Mouse (Mus musculus) spleen, postnatal 10 days (tissue): ENCODE data around the gene Cfap61.

ENCODE experiments used
- DNase-seq, 2 experiments: peaks; one replicate each; pipeline ENCODE4 v3.0.0; 2021 to 2022; ENCODE audit warnings: low spot score in 2 of 2

Cfap61 gene

DNA sequence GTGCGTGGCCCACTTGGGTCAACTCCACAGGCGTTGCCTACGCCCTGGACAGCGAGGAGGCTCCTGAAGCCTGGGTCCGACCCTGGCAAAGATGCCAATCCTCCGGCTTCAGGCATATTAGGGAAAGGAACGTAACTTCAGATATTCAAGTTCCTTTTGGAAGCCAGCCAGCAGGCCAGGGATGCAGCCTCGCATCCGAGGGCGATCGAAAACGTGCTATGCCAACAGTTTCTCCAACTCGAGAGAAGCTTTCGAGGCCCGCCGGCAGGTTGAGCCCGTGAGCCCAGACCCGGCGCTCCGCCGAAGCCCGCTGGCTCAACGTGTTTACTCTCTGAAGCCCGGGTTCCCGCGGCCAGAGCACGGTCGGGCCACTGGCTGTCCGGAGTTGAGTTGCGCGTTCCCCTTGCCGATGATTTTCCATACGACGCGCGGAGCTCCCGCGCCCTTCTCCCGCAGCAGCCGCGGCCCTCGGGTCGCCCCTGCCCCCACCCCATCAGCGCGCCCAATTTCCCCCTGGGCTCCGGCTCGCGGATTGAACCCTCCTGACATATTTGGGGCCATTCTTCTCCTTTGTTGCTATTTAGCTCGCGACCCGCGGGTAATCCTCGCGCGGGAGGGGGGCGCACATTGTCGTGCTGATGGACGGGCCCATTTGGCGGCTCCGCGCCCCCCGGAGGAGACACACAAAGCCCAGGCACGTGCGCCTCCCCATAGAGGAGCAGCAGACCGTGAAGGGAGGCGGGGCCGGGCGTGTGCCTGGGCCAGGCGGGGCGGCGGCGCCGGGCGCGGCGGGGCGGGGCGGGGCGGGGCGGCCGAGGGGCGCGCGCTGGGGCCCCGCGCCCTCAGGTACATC, 286.7 kb downstream of the Cfap61 start, which contains the start of gene Insm1:
Insm1 (plus strand) TSS at position 846 of the 853 bp plus-strand sequence.
- DNase-seq = peak; percentile 9 to 48

DNA sequence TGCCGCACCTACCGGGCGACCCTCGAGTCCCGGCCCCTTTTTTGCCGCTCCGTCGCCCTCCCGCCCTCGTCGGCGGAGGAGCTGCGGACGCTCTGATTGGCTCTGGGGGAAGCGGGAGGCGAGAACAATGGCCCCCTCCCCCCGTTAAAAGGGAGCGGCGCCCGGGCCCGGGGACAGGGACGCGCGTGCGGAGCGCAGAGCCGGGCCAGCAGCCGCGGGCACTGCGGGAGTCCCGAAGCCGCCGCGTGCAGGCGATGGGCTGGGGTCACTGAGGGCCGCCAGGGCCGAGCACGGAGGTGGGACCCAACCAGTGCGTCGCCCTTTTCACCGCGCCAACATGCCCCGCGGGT, 287.3 kb downstream of the Cfap61 start:
- DNase-seq = peak; percentile 12 to 17

DNA sequence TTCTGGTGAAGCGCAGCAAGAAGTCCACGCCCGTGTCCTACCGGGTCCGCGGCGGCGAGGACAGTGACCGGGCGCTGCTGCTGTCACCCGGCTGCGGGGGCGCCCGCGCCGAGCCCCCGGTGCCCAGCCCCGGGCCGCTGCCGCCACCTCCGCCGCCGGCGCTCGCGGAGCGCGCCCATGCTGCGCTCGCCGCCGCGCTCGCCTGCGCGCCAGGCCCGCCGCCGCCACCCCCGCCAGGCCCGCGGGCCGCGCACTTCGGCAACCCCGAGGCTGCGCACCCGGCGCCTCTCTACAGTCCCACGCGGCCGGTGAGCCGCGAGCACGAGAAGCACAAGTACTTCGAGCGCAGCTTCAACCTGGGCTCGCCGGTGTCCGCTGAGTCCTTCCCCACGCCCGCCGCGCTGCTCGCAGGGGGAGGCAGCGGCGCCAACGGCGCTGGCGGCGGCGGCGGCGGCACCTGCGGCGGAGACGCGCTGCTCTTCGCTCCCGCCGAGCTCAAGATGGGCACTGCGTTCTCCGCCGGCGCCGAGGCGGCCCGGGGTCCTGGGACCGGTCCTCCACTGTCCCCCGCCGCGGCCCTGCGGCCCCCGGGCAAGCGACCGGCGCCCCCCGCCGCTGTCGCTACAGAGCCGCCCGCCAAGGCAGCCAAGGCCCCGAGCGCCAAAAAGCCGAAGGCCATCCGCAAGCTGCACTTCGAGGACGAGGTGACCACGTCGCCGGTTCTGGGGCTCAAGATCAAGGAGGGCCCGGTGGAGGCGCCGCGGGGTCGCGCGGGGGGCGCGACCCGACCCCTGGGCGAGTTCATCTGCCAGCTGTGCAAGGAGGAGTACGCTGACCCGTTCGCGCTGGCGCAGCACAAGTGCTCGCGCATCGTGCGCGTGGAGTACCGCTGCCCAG, 287.9 kb downstream of the Cfap61 start:
- DNase-seq = peak; percentile 21 to 22

DNA sequence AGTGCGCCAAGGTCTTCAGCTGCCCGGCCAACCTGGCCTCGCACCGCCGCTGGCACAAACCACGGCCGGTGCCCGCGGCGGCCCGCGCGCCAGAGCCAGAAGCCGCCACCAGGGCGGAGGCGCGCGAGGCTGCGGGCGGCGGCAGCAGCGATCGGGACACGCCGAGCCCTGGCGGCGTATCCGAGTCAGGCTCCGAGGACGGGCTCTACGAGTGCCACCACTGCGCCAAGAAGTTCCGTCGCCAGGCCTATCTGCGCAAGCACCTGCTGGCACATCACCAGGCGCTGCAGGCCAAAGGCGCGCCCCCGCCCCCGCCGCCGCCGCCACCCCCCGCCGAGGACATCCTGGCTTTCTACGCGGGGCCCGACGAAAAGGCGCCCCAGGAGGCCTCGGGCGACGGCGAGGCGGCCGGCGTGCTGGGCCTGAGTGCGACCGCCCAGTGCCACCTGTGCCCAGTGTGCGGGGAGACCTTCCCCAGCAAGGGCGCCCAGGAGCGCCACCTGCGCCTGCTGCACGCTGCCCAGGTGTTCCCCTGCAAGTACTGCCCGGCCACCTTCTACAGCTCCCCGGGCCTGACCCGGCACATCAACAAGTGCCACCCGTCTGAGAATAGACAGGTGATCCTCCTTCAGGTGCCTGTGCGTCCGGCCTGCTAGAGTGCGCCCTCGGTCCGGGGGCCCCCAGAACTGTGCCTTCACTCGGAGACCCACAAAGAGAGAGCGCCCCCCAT, 288.8 kb downstream of the Cfap61 start:
- DNase-seq = peak in 1 of 2 experiments; percentile 20

DNA sequence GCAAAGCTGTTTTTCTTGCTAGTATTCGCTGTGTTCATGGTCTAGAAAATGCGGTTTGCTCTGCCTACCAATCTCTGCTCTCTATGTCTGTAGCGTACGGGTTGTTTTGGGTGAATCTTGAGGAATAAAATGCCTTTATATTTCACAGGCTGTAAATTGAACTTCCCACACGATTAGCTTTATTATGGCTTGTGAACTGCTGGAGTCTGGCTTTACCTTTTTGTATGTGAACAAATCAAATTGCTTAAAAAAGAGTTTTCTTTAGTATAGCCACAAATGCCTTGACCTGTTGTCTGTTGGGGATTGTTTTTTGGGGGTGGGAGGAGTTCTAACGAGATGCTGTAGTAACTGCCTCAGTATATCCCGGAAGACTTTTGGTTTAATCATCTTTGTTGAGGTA, 289.6 kb downstream of the Cfap61 start:
- DNase-seq = no peak

DNA sequence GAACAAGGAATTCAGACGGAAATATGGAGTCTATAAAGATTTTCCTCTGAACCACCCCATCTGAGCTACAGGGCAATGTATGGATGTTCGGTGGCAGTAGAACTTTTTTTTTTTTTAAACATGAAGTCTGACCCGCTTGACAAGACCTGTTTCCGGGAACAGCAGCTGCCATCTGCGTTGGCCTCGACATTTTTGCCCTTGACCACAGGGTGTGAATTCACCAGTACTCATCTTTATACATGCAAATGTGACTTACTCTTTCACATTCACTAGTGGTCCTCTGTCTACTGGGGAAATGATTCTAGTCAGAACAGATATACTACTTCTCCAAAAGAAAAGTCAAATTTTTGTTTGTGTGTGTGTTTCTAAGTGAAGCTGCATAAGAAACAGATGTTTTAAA, 291.2 kb downstream of the Cfap61 start:
- no peak for DNase-seq

DNA sequence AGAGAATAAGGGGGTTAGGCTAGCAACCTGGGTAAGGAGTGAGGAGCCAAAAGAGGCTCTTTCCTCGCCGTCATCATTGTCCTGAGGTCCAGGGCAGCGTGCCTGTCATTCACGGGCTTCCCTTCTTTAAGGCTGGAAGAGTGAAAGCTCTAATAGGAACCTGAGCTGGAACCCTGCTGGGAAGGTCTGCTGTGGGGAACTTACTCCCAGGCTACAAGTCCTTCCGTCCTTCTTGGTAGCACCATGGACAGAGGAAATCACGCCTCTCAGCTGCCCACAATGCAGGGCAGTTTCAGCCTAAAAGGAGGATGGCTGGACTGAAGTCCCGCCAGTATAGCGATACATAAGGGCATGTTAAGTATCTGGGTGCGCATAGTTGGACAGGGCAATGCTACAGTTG, 291.9 kb downstream of the Cfap61 start:
- DNase-seq = no peak

DNA sequence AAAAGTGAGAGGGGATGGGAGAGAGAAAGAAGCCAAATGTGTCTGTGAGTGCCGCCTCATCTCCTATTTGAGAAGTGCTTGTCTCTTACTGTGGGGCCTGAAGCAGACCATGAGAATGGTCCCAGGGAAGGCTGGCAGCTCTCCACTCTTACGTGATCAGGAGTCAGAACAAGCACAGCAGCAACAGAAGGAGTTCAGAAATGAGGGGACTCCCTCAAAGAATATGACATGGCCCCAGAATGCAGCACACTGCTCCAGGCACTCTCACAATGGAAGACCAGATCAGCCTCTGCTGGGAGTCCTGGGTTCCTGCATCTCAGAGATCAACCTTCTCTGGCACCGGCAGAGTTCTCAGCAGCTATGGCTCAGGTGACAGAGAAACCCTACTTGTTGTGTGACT, 293.1 kb downstream of the Cfap61 start:
- DNase-seq = no peak

DNA sequence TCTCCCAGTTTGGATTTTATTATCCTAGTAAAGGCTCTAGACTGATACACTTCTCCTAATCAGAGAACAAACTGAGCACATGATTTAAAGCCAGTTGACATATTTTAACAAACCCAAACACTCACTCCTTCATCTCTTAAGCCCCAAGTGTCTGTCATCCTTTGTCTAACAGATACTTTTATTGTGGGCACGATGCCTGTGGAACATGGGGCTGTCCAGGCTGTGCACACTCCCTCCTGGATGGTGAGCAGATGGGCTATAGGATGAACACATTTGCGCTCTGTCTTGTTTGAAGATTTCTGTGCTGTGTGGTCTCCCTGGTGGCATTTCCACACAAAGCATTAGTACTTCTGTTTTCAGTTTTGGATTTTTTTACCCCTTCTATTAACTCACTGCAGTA, 293.9 kb downstream of the Cfap61 start:
- DNase-seq = no peak

DNA sequence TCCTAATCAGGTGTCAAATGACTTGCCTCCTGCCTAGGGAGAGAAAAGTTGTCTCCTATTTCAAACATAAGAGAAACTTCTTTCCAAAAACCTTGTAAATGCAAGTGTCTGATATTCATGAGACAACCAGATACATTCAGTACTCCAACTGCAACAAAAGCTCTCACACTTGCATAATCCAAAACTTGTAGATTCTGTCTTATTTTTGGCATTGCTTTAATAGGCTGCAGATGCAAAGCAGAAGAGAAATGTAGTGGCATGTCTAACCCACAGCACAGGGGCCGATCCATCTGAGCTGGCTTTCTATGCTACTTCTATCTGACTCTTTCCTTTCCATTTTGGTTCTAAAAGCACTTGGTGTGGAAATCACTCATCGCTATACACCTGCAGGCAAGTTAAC, 296.9 kb downstream of the Cfap61 start:
- no peak for DNase-seq

DNA sequence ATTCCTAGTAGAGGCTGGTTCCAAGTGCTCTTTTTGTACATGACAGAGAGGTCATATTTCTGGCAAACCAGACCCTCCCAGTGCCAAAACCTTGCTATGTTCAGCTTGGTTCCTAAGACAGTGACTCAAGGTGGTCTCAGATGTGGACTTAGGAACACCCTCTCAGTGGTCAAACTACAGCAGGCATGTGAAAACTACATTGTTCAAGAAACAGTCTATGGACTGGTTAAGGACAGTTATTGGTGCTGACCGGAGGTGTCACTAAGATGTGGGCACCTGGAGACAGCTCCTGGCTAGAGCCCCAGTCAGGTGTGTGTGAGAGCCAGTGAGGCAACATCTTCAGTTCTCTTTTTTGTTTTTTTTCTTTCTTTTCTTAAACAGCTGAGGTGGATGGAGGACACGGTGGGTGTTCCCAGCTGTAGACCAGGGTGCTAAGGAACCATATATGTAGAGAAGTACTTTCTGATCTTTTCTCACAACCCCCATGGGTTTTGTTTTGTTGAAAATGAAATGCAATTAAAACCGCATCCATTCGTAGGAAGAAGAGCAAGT, 304.7 kb downstream of the Cfap61 start:
- DNase-seq = no peak

DNA sequence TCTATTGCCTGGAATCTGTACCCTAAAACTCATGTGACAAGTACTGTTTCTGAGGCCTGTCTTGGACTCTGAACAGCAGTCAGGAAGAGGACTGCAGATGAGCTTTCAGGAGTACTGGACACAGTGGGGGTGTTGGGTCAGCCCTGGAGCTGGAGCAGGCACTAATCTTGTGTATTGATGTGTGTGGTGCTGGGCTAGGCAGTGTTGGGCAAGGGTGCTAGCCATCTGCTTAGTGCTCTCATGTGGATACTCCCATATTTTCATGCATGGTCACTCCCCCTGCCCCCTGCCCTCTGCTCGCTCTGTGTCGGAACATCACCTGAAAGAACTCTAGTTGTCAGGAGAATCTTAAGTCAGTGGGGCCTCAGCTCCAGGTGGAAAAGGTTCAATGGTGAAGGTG, 309.5 kb downstream of the Cfap61 start:
- DNase-seq = no peak

DNA sequence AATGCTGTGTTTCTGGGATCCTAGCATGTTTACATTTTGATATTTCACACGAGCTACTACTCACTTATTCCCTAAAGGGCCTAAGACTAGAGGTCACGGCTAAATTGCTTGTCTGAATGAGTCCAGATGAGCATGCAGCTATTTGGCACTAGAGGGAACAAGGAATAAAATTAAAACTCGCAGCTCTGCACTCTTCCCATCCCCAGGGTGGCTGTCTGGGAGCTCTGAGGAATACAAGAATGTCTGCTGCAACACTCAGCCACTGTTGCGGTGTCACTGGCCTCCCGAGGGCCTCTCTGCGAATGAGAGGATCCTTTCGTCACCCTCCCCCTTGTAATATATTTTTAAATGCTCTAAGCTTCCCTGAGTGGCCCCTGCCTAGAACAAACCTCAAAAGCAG, 310.8 kb downstream of the Cfap61 start:
- no peak for DNase-seq

DNA sequence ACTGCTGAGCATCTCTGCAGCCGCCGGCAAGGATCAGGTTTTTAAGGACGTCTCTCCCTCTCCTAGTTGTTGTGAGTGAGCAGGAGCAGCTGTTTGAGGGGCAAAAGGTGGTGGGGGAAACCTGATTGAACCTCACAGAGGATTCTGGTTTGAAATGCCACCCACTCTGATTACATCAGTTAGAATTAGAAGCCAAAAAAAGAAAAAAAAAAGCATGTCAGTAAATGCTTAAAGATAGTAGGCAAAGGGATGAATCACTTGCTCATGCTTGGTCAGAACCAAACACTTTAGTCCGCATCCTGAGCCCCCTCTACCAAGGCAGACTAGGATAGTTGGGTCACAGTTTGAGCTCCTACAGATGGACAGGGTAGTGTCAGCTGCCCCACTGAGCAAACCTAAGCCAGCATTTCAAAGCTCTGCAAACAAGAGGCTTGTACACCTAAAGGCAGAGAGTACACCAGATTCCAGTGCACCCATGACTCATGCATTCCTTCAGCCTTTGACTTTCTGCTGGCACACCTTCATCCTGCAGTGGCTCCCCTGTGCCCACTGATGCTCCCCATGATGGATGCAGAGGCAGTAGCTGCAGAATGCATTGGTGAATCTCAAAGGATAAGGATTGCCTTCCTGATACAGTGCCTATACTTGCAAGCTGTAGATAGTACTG, 312.0 kb downstream of the Cfap61 start:
- DNase-seq = no peak

DNA sequence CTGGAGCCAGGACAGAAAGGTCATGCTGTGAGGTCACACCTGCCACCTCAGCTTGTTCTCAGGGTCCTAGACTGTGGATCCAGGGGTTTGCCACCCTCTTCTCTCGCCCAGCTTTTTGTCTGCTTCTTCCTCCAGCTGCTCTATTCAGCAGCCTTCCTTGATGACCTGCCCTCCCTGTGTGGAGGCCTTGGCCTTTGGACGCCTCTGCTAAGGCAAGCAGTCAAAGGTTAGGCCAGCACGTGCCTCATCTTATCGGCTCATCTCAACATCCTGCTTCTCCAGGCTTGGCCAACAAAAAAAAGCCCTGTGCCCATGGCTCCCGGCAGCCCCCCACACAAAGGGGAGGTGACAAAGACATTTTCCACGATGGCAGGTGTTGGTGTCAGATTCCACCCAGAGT, 313.0 kb downstream of the Cfap61 start:
- no peak for DNase-seq

DNA sequence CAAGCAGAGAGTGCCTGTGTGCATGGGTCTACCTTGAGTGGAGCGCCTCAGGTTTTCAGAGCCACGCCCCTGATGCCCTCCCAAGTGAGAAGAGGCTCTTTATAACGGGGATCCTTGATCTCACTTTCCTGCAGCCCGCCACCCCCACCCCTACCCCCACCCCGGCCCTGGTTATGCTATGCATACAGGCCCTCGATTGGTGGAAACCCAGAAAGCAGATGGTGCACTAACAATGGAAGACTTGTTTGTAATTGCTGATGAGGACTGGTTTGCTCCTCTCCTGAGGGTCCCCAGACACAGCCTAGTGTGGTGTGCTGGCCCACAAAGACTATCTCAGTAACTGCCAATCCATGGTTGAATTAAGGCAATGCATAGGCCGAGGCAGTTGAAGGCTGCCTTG, 314.4 kb downstream of the Cfap61 start:
- no peak for DNase-seq

DNA sequence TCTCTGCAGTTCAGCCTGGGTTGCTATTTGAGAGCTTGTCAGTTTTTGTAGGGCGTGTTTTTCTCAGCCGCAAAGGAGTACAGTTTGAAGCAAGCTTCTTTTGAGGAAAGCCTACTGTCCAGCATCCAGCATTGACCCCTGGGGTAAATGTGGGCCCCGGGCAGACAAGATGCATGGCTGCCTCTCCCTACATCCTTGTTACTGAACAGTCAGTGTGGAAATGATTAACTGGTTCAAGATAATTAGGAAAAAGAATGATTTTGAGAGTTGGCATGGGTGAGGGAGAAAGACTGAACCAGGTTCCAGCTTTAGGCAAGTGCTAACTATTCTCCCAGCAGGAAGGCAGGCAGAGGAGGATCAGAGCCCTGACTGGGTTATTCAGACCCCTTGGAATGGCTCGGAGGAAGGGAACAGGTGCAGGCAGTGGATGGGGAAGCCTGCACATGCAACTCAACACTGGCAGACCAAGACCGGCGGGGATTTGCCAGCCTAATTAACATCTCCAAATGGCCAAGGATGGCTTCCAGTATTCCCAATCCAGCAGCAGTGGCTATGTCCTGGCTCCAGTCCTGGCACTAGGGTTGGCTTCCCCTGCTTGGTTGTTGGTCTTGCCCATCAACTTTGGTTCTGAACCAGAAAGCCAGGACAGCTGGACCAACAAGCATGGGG, 315.8 kb downstream of the Cfap61 start:
- DNase-seq = no peak

DNA sequence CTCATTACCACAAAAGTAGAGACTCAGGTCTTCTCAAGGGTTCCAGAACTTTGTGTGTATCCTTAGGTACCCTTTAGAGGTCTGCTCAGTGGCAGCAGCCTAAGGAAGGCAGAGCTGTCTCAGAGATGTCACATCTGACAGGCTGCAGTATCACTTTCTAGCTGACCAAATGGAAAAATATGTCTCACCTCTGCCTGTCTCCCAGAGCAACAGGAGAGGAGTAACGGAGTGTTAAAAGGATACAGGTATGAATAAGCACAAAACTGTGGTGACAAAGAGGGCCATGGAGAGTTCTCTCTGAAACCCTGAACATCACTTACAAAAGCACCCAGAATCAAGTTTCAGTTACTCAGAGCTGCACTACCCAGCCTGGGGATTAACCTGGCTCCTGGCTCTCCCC, 319.8 kb downstream of the Cfap61 start:
- DNase-seq = no peak

DNA sequence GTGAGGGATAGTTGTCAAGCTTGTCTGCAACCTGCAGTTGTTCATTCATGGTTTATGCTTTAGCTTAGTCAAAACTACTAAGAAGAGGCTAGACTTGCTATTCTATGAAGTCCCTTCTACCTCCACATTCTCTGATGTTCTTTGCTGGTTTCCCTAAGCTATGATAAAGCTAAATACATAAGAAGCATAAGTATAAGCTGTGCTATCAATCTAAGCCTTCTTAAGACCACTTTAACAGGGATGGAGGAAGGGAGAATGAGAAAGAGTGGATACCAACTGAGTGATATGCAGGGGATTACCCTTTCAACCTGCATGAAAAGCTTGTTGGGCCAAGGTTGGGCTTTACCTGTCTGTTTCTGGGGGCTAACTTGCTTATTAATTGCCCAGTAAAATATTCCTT, 321.1 kb downstream of the Cfap61 start:
- no peak for DNase-seq

DNA sequence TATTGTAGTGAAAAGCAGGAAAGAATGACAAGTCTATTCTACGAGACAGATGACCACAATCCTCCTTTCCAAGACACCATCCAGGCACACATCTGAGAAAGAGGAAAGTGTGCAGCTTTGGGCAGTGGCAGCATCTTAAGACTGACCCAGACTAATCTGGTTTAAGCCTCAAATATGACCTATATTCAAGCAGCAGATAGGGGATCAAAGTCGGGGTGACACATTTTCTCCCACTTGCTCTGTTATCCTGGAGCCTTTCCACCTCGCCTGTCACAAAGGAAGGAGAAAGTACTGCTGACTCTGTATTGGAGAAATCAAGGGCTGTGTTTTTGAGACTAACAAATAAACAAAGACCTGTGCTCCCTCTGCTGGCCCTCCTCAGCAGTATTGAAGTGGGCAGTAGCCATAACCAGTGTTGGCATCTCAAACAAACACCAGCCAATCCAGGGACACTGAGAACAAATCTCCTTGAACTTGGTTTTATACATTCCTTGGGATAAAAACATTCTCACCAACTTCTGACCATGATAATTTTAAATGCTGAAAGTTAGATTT, 321.8 kb downstream of the Cfap61 start:
- no peak for DNase-seq

DNA sequence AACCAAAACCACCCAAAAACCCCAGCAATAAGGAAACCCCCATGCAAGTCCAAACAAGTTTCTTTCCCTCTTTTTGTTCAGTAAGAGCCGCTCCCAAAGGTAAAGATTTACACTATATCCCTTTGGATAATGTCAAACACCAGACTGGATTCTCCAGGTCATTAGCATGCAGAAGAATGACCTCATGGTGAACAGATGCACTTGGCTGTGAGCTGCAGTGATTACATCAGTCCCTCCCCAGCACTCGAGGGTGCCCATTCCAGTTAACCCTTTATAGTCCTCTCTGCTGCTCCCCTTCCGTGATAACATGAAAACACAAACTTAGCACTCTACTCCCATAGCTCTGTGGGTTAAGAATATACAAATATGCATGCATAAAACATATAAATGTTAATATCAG, 322.5 kb downstream of the Cfap61 start:
- DNase-seq = no peak
